Mouse (Mus musculus): Measurements from ENCODE around the gene Armc7.
"Not testable (repeated sequence)": the region's sequence is repeated elsewhere in the genome, so short reads cannot be mapped to it uniquely, and the experiment has no call there.

Armc7 gene

GRCm38 (mm10) chr11:115490441-115491355, 15.2 kb downstream of the Armc7 start:
- DNase-seq (ENCODE audit: low read depth in 2 of 2, low spot score in 2 of 2), result no peak

DNA sequence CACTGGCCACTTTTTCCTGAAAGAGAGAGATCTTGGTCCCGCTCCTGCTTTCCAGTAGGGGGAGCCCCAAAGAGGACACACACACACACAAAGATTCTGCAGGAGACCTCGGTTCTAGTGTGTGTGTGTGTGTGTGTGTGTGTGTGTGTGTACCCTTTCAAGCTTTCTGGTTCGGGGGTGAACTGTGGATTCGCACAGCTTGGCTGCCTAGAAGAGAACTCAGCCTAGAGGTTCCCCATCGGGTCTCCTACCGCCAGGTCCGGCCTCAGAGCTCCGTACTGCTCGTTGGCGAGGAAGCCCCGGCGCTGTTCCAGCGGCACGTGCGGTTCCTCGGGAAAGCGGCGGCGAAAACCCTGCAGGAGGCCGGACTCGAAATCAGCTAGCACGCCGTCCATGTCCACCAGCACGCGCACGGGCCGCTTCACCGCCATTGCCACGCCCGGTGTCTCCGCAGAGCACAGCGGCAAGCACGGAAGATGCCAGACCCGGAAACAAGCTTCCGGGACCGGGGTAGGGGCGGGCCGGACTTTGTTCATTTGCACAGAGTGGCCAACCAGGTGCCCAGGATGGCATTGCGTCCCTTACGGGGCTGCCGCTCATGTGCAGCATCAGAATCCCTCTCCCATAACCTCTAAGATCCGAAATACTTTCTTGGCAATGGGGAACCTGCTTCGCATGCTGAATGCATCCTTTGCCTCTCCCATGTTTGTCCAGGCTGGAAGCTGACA, 16.1 kb downstream of the Armc7 start, which contains the start of gene Nt5c:
Gene Nt5c (minus strand): TSS at position 507 of the 728 bp plus-strand sequence.
- peak; percentile 78 to 79 for DNase-seq (ENCODE audit: low read depth in 2 of 2, low spot score in 2 of 2)

GRCm38 (mm10) chr11:115492387-115492786, 16.9 kb downstream of the Armc7 start:
- no peak for DNase-seq (ENCODE audit: low read depth in 2 of 2, low spot score in 2 of 2)

- not testable (repeated sequence) for DNase-seq (ENCODE audit: low read depth in 2 of 2, low spot score in 2 of 2)
These were observed 21.1 kb downstream of the Armc7 start for GRCm38 (mm10) chr11:115496559-115496958.

GRCm38 (mm10) chr11:115502636-115503035, 27.2 kb downstream of the Armc7 start:
- no peak for DNase-seq (ENCODE audit: low read depth in 2 of 2, low spot score in 2 of 2)

DNA sequence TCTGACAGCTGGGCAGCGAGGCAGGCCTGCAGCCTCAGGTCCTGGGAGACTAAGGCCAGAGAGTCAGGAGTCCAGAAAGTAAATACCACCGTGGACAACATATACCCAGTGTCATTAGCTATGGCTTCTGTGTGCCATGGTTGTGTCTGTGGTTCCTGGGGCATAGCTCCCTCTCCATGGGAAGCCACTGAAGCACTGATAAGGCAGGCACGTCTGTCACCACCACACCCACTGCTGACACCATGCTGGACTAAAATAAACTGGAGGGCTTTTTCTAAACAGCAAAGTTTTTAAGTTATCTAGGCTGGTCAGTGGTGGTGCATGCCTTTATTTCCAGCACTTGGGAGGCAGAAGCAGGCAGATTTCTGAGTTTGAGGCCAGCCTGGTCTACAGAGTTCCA, 31.1 kb downstream of the Armc7 start:
- no peak for DNase-seq (ENCODE audit: low read depth in 2 of 2, low spot score in 2 of 2)

DNA sequence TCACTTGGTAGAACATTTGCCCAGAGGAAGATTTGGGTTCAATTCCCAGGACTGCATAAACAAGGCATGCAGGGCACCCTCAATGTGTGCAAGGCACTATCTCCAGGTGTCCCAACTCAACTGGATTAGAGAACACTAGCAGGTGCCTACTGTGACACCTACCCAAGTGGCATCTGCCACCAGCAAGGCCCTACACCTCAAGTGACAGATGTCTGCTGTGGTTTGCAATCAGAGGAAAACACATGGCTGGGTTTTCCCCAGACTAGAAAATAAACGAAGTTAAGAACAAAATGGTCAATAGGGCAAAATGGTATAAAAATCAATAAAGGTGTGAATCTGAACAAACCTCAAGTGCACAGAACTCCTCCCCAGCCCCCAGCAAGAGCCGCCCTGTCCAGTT, 32.6 kb downstream of the Armc7 start:
- DNase-seq (ENCODE audit: low read depth in 2 of 2, low spot score in 2 of 2), result peak; percentile 34 to 39

GRCm38 (mm10) chr11:115509773-115510506, 34.5 kb downstream of the Armc7 start:
- DNase-seq (ENCODE audit: low read depth in 2 of 2, low spot score in 2 of 2), result no peak

DNA sequence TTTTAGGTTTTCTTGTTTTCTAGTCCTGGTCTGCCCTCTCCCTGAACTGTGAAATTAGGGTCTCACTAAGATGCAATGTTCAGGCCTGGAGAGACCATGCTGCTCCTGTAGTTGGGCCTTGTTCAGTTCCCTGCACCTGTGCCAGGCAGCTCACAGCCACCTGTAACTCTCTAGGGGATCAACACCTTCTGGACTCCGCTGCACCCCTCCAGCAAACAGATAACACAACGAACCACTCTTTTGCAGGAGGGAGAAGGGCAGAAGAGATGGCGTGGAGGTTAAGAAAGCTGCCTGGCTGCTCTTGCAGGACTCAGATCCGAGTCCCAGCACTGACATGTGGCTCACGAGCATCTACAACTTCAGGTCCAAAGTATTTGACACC, 35.0 kb downstream of the Armc7 start:
- no peak for DNase-seq (ENCODE audit: low read depth in 2 of 2, low spot score in 2 of 2)

DNA sequence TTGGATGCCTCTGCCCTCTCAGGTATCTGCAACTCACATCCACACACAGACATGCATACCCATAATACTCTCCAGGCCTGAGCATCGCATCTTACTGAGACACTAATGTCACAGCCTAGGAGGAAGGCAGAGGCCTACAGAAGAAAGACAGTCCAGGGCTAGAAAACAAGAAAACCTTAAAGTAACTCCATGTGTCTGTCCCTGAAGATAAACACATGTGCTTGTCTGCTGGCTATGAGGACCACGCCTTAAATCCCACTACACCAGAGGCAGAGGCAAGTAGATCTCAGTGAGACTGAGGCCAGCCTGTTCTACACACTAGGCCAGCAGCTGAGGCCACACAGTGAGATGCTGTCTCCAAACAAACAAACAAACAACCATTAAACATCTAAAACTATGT, 35.7 kb downstream of the Armc7 start:
- no peak for DNase-seq (ENCODE audit: low read depth in 2 of 2, low spot score in 2 of 2)

GRCm38 (mm10) chr11:115512004-115512403, 36.5 kb downstream of the Armc7 start:
- DNase-seq (ENCODE audit: low read depth in 2 of 2, low spot score in 2 of 2), result no peak

- peak; percentile 32 to 35 for DNase-seq (ENCODE audit: low read depth in 2 of 2, low spot score in 2 of 2)
These were observed 37.1 kb downstream of the Armc7 start for GRCm38 (mm10) chr11:115512407-115513183.

DNA sequence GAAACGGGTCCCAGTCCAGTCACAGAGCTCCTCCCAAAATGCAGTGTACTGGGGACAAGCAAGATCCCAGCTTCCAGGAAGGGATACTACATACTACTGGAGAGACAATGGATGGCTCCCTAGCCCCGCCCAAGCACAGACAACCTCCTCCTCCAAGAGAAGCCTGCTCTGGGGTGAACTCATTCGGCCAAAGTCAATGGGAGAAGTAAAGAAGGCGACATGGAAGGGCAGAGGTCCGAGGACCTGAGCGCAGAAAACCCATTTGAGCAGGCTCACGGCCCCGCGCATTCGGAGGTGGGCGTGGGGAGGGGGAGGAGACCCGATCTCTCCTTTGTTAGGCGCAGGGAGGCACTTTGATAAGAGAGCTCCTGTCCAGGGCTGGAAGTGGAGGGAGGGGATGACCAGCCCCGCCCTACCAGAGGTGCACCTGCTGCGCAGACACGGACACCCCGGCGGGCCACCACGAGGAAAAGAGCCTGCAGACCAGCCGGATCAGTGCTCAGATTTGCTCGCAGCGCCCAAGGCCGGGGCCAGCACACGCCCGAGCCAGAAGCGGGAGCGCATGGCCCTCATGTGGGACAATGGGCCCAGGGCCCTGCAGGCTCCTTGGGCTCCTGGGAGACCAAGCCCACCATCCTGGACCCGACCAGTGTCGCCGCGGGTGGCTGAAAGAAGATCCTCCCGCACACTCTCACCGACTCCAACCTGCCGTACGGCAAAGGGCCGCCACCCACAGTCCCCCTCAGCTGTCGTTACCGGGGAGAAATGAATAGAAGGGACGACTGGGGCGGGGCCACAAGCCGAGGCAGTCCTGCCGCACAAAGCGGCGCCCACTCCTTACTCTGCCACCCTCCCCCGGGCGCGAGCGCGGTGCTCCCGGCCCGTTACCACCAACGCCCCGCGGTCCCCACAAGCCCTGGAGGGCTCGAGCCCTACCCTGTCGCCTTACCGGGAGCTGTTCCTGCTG, 38.1 kb downstream of the Armc7 start:
- DNase-seq (ENCODE audit: low read depth in 2 of 2, low spot score in 2 of 2), result peak in 1 of 2 experiments; percentile 23

DNA sequence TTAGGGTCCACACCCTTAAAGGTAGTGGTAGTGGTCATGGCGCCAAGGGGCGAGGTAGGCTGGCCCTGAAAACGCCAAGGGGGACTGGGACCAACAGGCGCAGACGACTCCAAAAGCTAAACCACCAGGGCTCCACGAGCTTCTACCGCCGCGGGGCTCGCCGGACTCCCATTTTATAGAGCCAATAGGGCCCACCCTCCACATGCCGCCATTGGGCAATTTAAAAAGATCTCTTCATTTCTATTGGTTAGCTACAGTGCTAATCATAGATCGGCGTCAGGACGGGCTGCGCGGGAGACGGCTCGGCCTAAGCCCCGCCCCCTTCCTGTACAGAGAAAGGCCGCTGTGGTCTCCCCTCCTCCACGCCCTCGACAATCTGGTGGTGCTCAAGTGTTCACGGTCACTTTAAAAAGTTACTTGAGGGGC, 38.8 kb downstream of the Armc7 start, which contains the start of gene Jpt1:
Gene Jpt1 (minus strand): TSS at position 150 of the 426 bp plus-strand sequence.
- peak; percentile 96 to 98 for DNase-seq (ENCODE audit: low read depth in 2 of 2, low spot score in 2 of 2)

- DNase-seq (ENCODE audit: low read depth in 2 of 2, low spot score in 2 of 2), result no peak
These were observed 39.6 kb downstream of the Armc7 start for GRCm38 (mm10) chr11:115515021-115515420.

DNA sequence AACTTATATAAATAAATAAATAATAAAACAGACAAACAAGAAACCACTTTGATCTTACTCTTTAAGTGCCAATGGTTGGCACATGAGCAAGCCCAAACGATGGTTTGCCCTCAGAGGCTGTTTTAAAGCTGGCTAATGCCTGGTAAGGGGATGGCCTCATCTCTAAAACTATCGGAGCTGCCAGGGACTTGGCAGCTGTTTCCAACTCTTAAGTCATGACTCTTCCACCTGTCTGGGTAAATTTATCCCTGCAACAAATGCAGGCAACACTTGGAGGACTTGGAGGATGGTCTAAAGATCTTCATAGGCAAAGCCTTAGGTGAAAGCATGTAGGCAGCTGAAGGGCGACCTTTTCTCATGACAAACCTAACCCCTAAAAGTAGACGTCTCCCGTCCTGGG, 41.5 kb downstream of the Armc7 start:
- no peak for DNase-seq (ENCODE audit: low read depth in 2 of 2, low spot score in 2 of 2)

GRCm38 (mm10) chr11:115518693-115519092, 43.2 kb downstream of the Armc7 start:
- no peak for DNase-seq (ENCODE audit: low read depth in 2 of 2, low spot score in 2 of 2)

- DNase-seq (ENCODE audit: low read depth in 2 of 2, low spot score in 2 of 2), result no peak
These were observed 44.1 kb downstream of the Armc7 start for GRCm38 (mm10) chr11:115519581-115519980.

DNA sequence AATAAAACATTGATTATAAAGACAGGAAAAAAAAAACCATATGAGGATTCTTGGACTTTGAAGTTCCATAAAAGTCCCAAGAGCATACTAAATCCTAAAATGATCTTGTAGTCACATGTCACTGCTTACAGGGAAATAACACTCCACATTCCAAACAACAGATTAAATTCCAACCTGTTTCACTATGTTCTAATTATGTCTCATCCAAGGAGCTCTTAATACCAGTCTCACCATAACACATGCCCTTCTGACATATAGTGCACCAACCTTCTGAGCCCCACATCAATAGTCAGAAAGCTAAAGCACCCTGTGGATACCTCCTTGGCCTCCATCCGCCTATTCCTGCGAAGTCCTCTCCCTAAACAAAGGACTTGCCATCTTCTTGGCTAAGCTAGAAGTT, 44.8 kb downstream of the Armc7 start:
- DNase-seq (ENCODE audit: low read depth in 2 of 2, low spot score in 2 of 2), result no peak
